Mouse (Mus musculus) thymus, postnatal 10 days (tissue): ENCODE measurements at regions not wholly inside any gene's neighbourhood (a gene's known extent, or its start where the extent isn't known, plus 50 kb on each side); places are given as distances from the start of the nearest gene placed in this dataset.

Experiments used
- DNase-seq, 2 experiments: peaks; one replicate each; pipeline ENCODE4 v3.0.0; 2021; ENCODE audit warnings: low spot score in 2 of 2

DNA sequence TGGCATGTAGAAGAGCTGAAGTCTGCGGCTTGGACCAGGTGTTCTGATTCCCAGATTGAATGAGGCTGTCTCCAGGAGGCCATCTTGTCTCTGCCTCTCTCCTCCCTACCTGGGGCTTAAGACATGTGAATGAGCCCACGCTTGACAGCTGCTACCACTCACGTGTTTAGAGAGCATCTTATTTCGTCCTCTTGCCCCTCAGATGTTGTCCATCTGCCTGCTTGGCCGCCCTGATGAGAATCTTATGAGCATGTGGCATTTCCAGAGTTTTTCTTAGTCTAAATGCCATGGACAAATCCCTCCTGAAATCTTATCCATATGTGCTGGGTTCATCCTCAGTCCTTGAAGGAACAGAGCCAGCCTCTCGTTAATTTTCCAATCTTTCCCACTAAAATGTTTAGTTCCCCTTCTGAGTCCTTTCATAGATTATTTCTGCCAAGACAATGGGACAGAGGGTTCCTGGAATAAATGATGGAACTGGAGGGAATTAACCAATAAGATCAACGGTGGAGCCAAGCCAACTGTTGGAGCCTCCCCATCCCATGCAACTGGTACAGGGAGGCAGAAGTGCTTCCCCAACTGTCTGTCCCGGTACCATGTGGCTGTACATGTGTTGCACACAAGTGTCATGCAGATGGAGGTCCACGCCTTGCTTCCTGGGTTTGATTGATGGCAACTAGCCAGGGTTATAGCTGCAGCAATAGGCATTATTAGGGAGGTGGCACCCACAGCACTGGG lies 89.2 kb upstream of the Irf2bp2 start:
- DNase-seq, result no peak

DNA sequence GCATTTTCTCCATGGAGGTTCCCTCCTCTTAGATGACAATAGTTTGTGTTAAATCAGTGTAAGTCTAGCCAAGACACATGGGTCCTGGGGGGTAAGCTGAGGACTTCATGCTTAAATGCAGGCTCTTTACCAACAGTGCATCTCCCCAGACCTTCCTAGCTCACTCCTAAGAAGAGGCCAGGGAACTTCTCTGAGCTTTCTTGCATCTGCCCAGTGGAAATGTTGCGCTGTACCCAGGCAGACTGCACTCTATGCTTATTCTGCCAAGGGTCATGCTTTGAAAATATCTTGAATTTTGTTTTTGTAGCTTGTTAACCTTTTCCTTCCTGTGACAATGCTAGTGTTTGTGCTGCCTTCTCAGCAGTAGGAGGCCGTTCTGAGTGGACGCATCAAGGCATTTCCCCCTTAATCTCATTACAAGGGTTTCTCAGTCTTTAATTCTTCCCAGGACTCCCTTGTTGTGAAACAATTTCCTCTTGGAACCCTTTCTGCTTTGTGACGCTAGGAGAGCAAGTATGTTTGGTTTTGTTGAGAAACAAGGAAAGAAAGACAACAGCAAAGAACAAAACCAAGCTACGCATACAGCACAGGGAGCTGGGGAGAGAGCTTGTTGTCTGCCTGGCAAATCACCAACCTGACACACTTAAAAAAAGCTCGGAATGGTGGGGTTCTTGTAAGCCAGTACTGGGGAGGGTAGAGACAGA lies 88.3 kb upstream of the Irf2bp2 start:
- no peak for DNase-seq

- no peak for DNase-seq
Observed at GRCm38 (mm10) chr8:126678004-126678751, 84.4 kb upstream of the Irf2bp2 start.

DNA sequence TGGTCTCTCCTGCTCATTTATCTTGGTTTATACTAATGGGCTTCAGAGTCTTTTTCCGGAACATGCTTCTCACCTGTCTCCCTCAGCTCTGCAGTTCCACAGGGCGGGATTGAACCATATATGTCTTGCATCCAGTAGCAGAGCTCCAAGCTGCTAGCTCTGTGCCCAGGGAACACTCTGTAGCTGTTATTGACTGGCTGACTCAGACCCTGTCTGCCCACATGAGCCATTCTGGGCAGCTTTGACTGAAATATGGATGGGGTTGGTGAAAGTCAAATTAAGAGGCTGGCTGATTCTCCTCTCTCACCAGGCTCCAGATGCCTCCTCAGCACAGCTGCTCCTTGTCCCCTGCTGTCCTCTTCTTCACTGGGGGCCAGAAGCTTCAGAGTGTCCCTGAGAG lies 81.4 kb upstream of the Irf2bp2 start:
- no peak for DNase-seq

DNA sequence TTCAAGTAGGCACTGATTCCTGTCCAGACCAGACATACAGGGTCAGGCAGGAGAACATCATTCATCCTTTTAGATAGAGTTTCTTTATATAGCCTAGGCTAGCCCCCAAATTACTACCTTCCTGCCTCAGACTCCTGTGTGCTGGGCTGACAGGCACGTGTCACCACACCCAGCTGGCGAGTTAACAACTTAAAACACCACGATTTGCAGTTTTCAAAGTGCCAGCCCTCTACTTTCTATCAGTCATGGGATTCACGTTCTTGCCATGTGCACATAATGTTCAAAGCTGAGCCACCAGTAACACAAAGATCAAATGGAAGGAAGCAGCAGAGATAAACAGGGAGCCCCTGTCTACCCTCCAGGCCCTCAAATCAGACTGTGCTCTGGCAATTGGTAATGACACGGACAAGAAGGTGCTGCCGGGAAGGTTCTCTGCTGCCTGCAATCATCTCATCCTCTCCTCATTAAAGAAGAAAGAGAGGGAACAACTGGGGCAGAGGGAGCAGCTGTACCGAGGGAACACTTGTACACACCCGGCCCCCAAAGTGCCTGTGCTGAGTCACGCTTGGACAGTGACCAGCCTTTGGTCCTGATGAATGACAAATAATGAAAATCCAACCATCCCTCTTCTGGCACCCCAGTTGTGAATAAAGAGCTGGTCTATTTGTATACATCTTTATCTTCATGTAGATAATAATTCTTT lies 79.4 kb upstream of the Irf2bp2 start:
- DNase-seq, result no peak

GRCm38 (mm10) chr8:126671594-126671993 lies 77.8 kb upstream of the Irf2bp2 start:
- no peak for DNase-seq

- no peak for DNase-seq
Observed at GRCm38 (mm10) chr8:126669919-126670318, 76.1 kb upstream of the Irf2bp2 start.

GRCm38 (mm10) chr8:126669154-126669553 lies 75.4 kb upstream of the Irf2bp2 start:
- DNase-seq, result no peak

DNA sequence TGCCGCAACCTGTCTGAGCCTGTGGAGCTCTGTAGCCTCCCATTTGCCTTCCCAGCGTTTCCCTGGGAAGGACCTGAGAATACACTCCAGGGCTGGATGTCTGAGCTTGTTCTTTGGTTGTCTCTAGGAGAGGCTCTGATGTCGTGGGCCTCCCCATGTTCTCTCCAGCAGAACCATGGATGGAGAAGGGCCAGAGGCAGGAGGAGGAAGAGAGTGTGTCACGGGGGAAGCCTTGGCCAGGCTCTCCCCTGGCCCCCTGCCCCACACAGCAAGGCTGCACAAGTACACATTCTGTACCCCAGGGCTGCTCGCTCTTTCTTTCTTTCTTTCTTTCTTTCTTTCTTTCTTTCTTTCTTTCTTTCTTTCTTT lies 74.9 kb upstream of the Irf2bp2 start:
- DNase-seq, result no peak

DNA sequence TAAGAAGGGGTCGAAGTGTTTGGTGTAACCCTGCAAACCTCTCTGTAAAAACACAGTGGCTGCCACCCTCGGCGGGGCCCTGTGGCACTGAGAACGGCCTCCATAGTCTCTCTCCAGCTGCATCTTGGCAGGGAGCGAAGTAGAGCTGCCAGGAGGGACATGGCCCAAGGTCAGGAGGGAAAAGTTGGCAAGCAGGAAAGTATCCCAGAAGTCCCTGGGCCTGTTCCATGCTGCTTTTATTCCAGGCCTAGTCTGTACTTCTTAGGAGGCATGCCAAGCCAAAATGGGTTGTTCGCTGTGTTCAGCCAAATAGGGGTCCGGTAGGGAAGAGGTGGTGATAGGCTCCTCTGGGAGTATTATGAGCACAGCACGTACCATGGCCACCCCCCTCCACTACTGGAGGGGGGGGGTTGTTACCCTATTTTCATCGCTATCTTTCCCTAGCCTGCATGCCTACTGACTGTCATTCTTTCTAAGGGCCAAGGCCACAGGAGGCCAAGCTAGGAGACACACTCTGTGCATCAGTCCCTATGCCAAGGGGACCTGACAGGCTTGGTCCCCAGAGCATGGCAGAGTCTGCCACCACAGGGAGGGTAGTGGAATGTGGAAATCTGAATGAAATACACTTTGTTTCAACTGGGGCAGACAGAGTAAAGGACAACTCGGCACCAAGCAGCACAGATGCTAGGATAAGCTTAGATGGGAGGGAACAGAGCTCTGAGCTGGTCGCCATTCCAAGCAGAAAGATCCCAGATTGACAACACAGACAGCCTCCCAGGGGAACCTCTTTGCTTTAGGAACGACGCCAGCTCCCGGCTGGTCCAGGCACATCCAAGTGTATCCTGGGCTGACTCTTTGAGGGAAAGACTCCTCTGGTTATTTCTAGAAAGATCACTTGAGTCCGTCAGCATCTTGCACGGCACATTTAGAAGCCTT lies 74.2 kb upstream of the Irf2bp2 start:
- peak in 1 of 2 experiments; percentile 33 for DNase-seq

- DNase-seq, result peak in 1 of 2 experiments; percentile 32
Observed at GRCm38 (mm10) chr8:126667086-126667720, 73.4 kb upstream of the Irf2bp2 start.

DNA sequence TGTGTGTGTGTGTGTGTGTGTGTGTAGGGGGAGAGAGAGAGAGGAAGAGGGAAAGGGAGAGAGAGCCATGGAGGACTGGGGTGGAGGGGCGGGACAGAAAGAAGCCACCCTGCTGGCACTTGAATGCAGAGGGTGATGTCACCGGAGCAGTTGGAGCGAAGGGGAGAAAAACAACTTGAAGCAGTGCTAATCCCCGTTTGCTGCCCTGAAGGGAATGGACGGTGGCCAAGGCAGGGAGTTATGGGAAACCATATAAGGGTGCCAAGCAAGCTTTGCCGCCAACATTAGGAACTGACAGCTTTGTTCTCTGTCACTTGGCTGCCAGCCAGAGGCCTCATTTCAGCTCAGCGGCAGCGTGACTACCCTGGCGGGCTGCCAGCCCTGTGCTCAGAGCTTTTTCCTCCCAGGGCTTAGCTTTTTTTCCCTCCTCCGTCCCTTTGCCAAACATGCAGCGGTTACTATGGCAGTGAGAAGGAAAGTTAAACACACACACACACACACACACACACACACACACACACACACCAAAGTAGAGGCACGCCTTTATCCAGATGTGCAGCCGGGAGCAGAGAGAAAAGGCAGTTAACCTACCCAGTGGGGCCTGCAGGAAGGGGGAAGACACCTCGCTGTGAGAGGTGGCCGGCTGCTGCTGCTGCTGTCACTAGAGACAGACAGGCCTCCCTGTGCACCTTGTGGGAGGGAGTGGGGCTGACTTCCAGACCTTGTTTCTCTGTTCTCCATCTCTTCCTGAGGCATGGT lies 72.7 kb upstream of the Irf2bp2 start:
- DNase-seq, result peak; percentile 84 to 91

GRCm38 (mm10) chr8:126665581-126666241 lies 71.9 kb upstream of the Irf2bp2 start:
- no peak for DNase-seq

GRCm38 (mm10) chr8:126664891-126665290 lies 71.1 kb upstream of the Irf2bp2 start:
- no peak for DNase-seq

GRCm38 (mm10) chr8:126662797-126663784 lies 69.3 kb upstream of the Irf2bp2 start:
- peak; percentile 76 to 87 for DNase-seq

- no peak for DNase-seq
Observed at GRCm38 (mm10) chr8:126662151-126662550, 68.4 kb upstream of the Irf2bp2 start.

DNA sequence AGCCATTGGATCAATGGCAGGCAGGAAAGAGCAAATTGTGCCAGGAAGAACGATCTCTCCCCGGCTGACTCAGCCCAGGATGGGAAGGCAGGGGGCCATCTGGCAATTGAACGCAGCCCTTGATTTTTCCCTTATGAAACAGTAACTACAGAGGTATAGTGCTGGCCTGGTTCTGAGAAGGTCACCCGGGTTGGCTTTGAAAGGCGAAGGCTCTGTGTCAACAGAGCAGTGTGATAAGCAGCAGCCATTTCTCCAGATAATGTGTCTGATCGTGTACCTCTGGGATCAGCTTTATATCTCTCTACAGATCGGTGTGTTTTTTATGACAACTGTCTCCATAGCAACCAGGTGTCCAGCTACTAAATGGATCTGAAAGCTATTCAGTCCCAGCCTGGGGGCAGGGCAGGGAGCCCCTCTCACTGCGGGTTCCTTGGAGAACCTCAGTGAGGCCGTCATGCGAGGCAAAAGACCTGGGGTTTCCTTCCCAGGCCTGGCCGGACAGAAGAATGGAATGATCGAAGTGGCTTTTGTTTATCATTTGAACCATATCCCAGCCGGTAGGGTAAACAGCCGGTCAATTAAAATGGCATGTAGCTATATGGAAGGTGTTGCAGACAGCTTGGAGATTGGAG lies 67.8 kb upstream of the Irf2bp2 start:
- DNase-seq, result no peak
